Comparison of ENCODE assay signal across 11 mouse cellular contexts in genomic region chr15:64434908-64435307, GRCm38 (mm10).
"Had no signal": no experiment of that assay in that cellular context is flagged by ENCODE, and none has a peak within 500 bp of the region (broad histone marks: within the 10 kb centered on the region; RNA-seq: fewer than 3 reads in every experiment).

No protein-coding gene starts in this region.

- H3K9ac ChIP-seq: liver, embryonic 15.5 days; neural tube, embryonic 12.5 days had no signal

- DNase-seq: kidney, adult 9 months; lung, adult 2 months; thymus, adult 2 months; thymus, postnatal 25 days had no signal

- H3K27ac ChIP-seq: limb, embryonic 10.5 days; liver, embryonic 15.5 days; neural tube, embryonic 12.5 days had no signal

- H3K9me3 ChIP-seq: limb, embryonic 10.5 days; liver, embryonic 15.5 days; neural tube, embryonic 12.5 days had no signal

- H3K4me2 ChIP-seq: liver, embryonic 11.5 days; liver, embryonic 15.5 days; midbrain, embryonic 11.5 days; neural tube, embryonic 12.5 days had no signal

- H3K36me3 ChIP-seq: limb, embryonic 10.5 days; liver, embryonic 15.5 days; neural tube, embryonic 12.5 days had no signal

- H3K4me1 ChIP-seq: liver, embryonic 15.5 days; neural tube, embryonic 12.5 days had no signal

- H3K4me3 ChIP-seq: limb, embryonic 10.5 days; liver, embryonic 15.5 days; neural tube, embryonic 12.5 days had no signal

- H3K27me3 ChIP-seq: liver, embryonic 15.5 days; neural tube, embryonic 12.5 days had no signal

- ATAC-seq: intestine, postnatal 0 days; lung, postnatal 0 days had no signal
